Mouse (Mus musculus): ENCODE measurements around the gene Phf6.
A peak's percentile ranks its signal among the peaks of the same experiment; 100 is the strongest.
"Not testable (repeated sequence)": the region's sequence is repeated elsewhere in the genome, so short reads cannot be mapped to it uniquely, and the experiment has no call there.

Phf6 gene

DNA sequence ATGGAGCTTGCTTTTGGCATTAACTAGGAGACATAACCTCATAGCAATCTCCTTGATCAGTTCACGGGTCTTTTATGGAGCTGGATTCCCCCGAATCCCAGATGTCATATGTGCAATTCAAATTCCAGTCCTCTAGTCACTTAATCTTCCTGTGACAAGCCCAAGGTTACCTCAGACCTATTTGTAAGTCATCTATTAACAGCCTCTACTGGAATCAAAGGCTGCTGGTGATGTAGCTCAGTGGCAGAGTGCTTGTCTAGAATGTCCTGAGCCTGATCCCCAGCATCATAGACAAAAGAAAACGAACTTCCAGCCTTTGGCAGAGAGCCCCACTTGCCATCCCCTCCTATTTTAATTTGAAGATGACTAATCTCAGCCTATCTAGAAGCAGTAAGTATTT is 69.3 kb downstream of the Phf6 start:
- DNase-seq: no peak

DNA sequence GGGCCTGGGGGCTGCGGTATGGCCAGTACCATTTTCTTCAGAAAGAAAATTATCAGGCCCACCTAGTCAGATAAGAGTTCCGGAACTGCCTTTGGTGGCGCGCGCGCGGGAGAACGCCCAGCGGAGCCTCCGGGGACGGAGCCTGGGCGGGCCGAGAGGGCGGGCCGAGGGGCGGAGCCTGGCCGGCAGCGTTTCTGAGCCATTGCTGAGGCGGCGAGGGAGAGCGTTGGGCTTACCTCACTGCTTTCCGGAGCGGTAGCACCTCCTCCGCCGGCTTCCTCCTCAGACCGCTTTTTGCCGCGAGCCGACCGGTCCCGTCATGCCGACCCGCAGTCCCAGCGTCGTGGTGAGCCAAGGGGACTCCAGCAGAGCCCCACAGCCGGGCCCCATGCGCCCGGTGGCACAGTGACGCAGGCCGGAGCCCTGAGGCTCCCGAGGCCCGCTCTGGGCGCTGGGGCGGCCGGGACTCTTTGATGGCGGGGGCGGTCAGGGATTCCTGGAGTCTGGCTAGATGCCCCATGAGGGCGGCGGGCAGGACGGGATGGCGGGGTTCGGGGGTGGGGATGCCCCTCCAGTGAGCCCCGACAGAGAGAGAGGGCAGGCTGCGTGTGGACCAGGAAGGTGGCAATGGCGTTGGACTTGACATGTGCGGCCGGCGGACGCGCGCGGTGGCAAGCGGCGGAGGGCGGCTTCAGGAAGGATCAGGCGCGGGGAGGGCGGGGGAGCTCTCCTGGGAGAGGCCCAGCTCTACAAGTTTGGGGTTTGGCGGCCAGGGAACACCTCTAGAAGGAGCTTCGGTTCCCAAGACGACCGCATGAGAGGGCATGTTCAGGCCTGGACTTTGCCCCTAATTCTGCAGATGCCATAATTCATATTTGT is 76.1 kb downstream of the Phf6 start, which contains the start of gene Hprt:
Hprt (plus strand) TSS at position 233 of the 879 bp plus-strand sequence.
- DNase-seq: peak; percentile 89 to 92

DNA sequence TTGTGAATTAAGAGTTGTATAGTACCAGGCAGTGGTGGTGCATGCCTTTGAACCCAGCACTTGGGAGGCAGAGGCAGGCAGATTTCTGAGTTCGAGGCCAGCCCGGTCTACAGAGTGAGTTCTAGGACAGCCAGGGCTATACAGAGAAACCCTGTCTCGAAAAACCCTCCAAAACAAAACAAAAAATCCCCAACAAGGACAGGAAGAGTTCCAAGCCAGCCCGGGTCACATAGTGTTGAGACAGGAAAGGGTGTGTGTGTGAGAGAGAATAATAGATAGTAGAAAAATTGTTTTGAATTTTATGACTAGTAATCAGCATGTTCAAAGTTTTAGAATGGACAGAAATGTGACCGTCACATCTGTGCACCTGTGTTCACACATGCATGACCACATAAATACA is 82.7 kb downstream of the Phf6 start:
- DNase-seq: peak in 1 of 2 experiments; percentile 2

DNA sequence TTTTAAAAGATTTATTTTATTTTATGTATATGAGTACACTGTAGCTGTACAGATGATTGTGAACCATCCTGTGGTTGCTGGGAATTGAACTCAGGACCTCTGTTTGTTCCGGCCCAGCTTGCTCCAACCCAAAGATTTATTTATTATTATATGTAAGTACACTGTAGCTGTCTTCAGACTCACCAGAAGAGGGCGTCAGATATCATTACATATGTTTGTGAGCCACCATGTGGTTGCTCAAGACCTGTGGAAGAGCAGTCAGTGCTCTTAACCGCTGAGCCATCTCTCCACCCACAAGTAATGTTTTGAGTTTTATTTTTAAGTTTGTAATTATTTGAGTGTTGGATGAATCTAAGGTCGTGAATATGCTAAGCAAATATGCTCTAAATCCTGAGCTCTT is 92.8 kb downstream of the Phf6 start:
- not testable (repeated sequence) for DNase-seq

DNA sequence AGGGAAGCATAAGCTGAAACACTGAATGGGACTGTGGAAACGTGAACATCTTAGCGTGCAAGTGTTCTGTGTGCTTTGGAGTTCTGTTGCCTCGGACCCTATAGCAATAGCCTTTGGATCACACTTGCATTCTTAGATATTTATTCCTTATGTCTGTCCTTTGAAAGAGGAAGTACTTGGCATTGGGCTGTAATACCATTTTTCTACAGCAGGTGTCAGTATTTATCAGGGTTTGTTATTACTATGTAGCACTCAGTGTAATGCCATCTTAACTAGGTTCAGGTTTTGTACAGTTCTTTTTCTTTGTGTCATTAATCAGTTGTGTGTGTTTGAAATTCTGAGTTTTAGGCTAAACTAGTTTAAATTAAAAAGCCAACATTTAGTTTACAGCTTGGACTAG is 94.0 kb downstream of the Phf6 start:
- peak in 1 of 2 experiments; percentile 59 for DNase-seq

Data from kidney, postnatal 36 days (tissue).